Mouse (Mus musculus) stomach, postnatal 0 days (tissue): ENCODE results near the gene Adcyap1r1.

Experiments used
- CTCF ChIP-seq: IDR thresholded peaks from 2 replicates; pipeline ENCODE4 v1.5.1; 2016; ENCODE audit warnings: antibody characterized with exemption, low read depth, mild to moderate bottlenecking, moderate library complexity
- EP300 ChIP-seq: optimal IDR thresholded peaks from 2 replicates; pipeline ENCODE3; 2016; ENCODE audit warnings: antibody characterized with exemption

DNA sequence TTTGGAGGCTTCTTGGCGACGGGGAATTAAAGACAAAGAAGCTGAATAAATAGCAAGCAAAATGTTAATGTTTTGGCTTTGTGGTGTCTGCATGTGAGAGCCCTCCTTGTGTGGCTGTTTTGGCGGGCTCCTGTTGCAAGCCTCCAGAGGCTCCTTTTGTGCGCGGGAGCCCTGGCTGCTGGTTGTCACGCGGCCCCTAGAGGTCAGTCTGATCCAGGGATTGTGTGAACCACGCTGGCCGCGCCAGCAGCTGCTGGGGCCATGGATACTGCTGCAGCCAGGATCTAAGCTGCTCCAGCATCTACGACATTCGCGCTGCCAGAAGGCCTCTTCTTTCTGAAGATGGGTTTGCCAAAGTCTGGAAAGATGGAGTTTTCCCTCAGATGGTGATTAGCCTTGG, 99.1 kb downstream of the Adcyap1r1 start:
- TF ChIP-seq CTCF (peak; percentile 56), EP300 (no peak)
